Mouse (Mus musculus): ENCODE data around the gene 1700016C15Rik.

Gene 1700016C15Rik

GRCm38 (mm10) chr1:177729043-177730024 is at the start of gene 1700016C15Rik:
TSS of gene 1700016C15Rik (plus strand) at chr1:177729814.
- no peak for DNase-seq (ENCODE audit: low read depth, low spot score)

- peak; percentile 31 for DNase-seq (ENCODE audit: low read depth, low spot score)
These were observed 48.4 kb upstream of the 1700016C15Rik start for GRCm38 (mm10) chr1:177681239-177681638.

- DNase-seq (ENCODE audit: low read depth, low spot score), result no peak
These were observed 45.4 kb upstream of the 1700016C15Rik start for GRCm38 (mm10) chr1:177683931-177684836.

GRCm38 (mm10) chr1:177684901-177685300 is 44.7 kb upstream of the 1700016C15Rik start:
- peak; percentile 53 for DNase-seq (ENCODE audit: low read depth, low spot score)

GRCm38 (mm10) chr1:177686137-177686536 is 43.5 kb upstream of the 1700016C15Rik start:
- no peak for DNase-seq (ENCODE audit: low read depth, low spot score)

- DNase-seq (ENCODE audit: low read depth, low spot score), result no peak
These were observed 42.6 kb upstream of the 1700016C15Rik start for GRCm38 (mm10) chr1:177686982-177687381.

- no peak for DNase-seq (ENCODE audit: low read depth, low spot score)
These were observed 37.1 kb upstream of the 1700016C15Rik start for GRCm38 (mm10) chr1:177692491-177692890.

- no peak for DNase-seq (ENCODE audit: low read depth, low spot score)
These were observed 35.9 kb upstream of the 1700016C15Rik start for GRCm38 (mm10) chr1:177693486-177694252.

GRCm38 (mm10) chr1:177700560-177700959 is 29.1 kb upstream of the 1700016C15Rik start:
- DNase-seq (ENCODE audit: low read depth, low spot score), result no peak

GRCm38 (mm10) chr1:177702481-177703146 is 27.0 kb upstream of the 1700016C15Rik start:
- peak; percentile 74 for DNase-seq (ENCODE audit: low read depth, low spot score)

- no peak for DNase-seq (ENCODE audit: low read depth, low spot score)
These were observed 26.3 kb upstream of the 1700016C15Rik start for GRCm38 (mm10) chr1:177703147-177703807.

- DNase-seq (ENCODE audit: low read depth, low spot score), result peak; percentile 49
These were observed 24.4 kb upstream of the 1700016C15Rik start for GRCm38 (mm10) chr1:177705204-177705603.

GRCm38 (mm10) chr1:177707571-177707970 is 22.0 kb upstream of the 1700016C15Rik start:
- DNase-seq (ENCODE audit: low read depth, low spot score), result no peak

GRCm38 (mm10) chr1:177708583-177709055 is 21.0 kb upstream of the 1700016C15Rik start:
- no peak for DNase-seq (ENCODE audit: low read depth, low spot score)

GRCm38 (mm10) chr1:177711000-177711399 is 18.6 kb upstream of the 1700016C15Rik start:
- DNase-seq (ENCODE audit: low read depth, low spot score), result no peak

GRCm38 (mm10) chr1:177711418-177711817 is 18.2 kb upstream of the 1700016C15Rik start:
- DNase-seq (ENCODE audit: low read depth, low spot score), result no peak

GRCm38 (mm10) chr1:177713635-177714396 is 15.8 kb upstream of the 1700016C15Rik start:
- peak; percentile 41 for DNase-seq (ENCODE audit: low read depth, low spot score)

GRCm38 (mm10) chr1:177714397-177715012 is 15.1 kb upstream of the 1700016C15Rik start:
- DNase-seq (ENCODE audit: low read depth, low spot score), result no peak

GRCm38 (mm10) chr1:177716448-177716847 is 13.2 kb upstream of the 1700016C15Rik start:
- DNase-seq (ENCODE audit: low read depth, low spot score), result no peak

Measured in A20 (cell line).